Mouse (Mus musculus): ENCODE data around the gene Pbdc1.
A peak's percentile ranks its signal among the peaks of the same experiment; 100 is the strongest.
"Not testable (repeated sequence)": the region's sequence is repeated elsewhere in the genome, so short reads cannot be mapped to it uniquely, and the experiment has no call there.

Pbdc1 gene

GRCm38 (mm10) chrX:105079615-105080092 lies at the start of gene Pbdc1:
Gene Pbdc1 (plus strand): TSS chrX:105079756.
- DNase-seq (ENCODE audit: extremely low read depth, insufficient read length, low spot score): peak; percentile 82

GRCm38 (mm10) chrX:105037666-105038065 lies 41.9 kb upstream of the Pbdc1 start:
- no peak for DNase-seq (ENCODE audit: extremely low read depth, insufficient read length, low spot score)

- no peak for DNase-seq (ENCODE audit: extremely low read depth, insufficient read length, low spot score)
These were observed 15.3 kb upstream of the Pbdc1 start for GRCm38 (mm10) chrX:105064294-105064693.

- DNase-seq (ENCODE audit: extremely low read depth, insufficient read length, low spot score): no peak
These were observed 14.8 kb upstream of the Pbdc1 start for GRCm38 (mm10) chrX:105064801-105065200.

DNA sequence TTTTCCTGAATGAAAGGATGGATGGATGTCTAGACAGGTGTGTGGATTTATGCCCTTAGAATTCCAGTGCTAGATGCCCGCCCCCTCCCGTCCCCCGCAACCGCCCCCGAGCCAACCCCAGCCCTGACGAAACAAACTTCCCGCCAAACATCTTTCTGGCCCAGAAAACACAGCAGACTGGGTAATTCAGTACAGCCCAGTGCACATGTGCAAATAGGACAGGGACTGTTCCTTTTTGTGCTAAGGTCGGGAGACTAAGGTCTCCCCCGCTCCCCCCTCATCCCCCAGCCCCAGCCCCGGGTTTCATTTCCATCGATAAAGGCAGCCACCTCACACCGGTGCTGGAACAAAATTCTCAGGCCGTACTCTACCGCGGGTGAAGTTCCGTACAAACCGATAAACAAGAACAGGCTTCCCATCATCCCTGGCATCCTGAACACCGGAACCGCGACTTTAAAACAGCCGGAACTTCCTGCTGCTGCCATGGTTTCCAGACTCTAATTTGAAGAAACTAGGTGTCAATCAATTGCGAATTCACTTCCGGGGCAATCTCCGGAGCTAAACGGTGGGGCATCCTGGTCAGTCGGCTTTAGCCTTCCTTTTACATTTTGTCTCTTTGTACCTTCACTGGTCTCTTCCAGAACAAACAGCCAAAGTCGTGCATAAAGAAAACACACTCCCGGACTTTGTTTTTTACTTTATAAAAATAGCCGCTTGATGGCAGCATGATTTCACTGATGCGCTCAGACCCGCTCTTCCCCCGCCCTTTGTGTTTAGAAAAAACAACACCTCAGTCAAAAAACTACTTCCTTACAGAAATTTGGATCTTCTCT lies 9.7 kb upstream of the Pbdc1 start:
- DNase-seq (ENCODE audit: extremely low read depth, insufficient read length, low spot score): peak; percentile 58

DNA sequence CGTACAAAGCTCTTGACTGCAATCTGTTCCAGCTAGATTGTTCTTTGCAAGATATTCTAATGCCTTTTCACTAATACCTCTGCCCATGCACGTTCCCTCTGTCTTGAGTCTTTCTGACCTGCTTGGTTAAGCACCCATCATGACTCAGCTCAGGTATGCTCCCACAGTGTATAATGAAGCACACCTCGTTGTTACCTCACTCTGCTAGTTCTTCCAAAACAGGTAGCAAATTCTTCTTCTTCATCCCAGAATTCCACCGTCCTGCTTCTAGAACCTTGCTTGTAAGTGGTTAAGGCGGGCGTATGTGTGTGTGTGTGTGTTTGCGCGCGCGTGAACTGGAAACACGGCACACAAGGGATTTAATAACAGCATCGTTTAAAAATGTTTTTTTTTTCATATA lies 405 bp upstream of the Pbdc1 start:
- no peak for DNase-seq (ENCODE audit: extremely low read depth, insufficient read length, low spot score)

DNA sequence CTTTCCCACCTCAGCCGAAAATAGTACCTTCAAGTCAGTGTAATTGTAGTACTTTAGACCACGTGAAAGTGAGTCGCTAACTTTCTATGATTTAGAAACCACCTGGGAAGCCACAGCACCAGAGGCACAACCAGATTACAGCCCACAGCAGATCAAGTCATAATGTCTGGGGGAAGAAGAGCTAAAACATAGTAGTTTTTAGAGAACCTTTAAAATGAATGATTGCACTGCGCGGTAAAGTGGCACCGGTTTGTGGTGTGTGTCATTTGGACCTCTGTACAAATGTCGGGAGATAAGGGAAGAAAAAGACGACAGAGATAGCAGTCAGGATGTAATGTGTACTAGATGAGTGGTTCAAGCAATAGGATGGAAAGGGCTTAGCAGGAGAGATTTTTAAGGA lies 540 bp downstream of the Pbdc1 start:
- no peak for DNase-seq (ENCODE audit: extremely low read depth, insufficient read length, low spot score)

DNA sequence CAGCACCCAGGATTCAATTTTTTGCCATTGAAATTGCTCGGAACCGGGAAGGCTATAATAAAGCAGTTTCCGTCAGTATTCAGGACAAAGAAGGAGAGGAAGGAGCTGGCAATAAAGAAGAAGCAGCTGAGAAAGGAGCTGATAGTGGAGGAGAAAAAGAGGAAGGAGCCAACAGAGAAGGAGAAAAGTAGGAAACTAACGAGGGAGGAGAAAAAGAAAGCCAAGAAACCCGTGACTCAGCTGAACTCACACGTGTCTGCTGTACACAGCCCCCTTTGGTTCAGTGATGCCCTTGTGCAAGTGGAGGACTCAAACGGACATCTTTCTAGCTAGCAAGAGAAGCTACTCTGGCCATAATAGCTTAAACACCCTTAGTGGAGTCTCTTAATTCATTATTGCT lies 3.5 kb downstream of the Pbdc1 start:
- DNase-seq (ENCODE audit: extremely low read depth, insufficient read length, low spot score): not testable (repeated sequence)

DNA sequence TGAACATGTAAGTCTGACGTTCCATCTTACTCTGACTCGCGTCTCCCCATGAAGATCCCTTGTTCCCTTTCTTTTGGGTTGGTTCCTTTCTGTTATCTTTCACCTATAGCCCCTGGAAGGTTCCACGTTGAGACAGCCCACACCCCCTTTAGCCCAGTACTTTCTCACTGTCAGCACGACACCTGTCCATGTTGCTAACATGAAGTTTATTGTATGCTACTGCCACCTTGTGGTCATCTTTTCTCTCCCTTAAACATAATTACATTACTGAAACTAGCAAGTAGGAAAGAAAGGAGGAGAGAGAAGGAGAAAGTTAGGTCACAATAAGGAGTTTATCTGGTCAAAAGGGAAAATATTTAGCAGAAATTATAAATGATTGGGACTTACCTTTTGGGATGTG lies 24.6 kb downstream of the Pbdc1 start:
- DNase-seq (ENCODE audit: extremely low read depth, insufficient read length, low spot score): no peak

- no peak for DNase-seq (ENCODE audit: extremely low read depth, insufficient read length, low spot score)
These were observed 35.4 kb downstream of the Pbdc1 start for GRCm38 (mm10) chrX:105114994-105115393.

DNA sequence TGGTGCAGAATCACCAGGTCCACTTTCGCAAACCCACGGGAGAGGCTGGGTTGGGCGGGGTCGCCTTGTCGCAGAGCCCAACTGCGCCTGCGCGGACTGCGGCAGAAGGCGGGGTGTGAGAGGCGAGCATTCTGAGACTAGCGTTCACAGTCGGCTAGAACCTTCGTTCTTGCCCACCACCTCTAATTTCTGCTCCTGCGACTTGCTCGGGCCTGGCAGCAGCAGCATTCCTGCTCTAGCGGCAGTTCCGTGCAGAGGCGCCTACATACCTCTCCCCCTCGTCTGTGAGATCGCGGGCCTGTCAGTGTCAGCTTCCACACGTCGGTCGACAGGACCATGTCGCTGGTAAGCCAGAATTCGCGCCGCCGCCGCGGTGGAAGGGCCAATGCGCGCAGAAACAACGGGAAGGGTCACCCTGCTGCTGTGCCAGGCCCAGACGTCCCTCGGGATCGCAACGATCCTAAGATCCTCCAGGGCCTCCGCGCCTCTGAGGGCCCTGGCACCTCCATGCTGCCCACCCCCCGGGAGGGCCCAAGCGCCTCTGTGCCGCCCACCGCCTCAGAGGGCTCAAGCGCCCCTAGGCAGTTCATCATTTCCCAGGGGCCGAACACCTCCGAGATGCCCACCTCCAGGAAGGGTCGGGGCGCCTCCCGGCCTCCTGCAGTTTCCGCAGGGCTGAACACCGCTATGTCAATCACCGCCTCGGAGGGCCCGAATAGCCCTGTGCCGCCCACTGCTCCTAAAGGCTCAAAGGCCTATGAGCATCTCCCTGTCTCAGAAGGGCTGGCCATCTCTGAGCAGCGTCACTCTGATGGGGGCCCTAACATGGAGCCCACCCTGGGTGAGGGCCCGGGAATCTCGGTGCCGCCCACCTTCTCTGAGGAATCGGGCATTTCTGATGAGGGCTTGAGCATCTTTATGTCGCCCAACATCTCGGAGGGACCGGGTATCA lies 41.0 kb downstream of the Pbdc1 start, which contains the start of gene Magee1:
Magee1 (plus strand) TSS at position 104 of the 952 bp plus-strand sequence.
- DNase-seq (ENCODE audit: extremely low read depth, insufficient read length, low spot score): peak; percentile 79

- no peak for DNase-seq (ENCODE audit: extremely low read depth, insufficient read length, low spot score)
These were observed 41.8 kb downstream of the Pbdc1 start for GRCm38 (mm10) chrX:105121227-105121865.

DNA sequence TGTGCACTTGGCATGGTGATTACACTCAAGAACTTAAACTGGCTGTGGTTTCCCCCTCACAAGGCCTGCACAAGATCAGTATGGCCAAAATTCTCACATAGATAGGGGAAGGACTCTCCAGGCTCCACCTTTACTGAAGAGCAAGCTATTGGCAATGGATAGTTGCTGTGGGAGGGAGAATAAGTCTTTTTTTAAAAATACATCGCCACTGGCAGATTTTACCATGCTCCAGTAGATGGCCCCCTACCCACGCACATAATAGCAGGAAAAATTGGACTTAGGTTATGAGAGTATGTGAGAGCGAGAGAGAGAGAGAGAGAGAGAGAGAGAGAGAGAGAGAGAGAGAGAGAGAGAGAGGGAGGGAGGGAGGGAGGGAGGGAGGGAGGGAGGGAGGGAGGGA lies 45.3 kb downstream of the Pbdc1 start:
- DNase-seq (ENCODE audit: extremely low read depth, insufficient read length, low spot score): no peak

GRCm38 (mm10) chrX:105151872-105152461 lies 72.4 kb downstream of the Pbdc1 start:
- DNase-seq (ENCODE audit: extremely low read depth, insufficient read length, low spot score): no peak

- DNase-seq (ENCODE audit: extremely low read depth, insufficient read length, low spot score): not testable (repeated sequence)
These were observed 85.5 kb downstream of the Pbdc1 start for GRCm38 (mm10) chrX:105165007-105165406.
